Mouse (Mus musculus) heart, adult 2 months (tissue): ENCODE data around the gene Pakap. TPM values are rescaled to one million over a fixed set of nuclear protein-coding genes. Genes with fewer than 3 reads are reported as not detected.

Experiments
- DNase-seq, 2 experiments: peaks; one replicate each; pipeline ENCODE4 v3.0.0; 2021
- H3K27ac ChIP-seq: fragments of 200-600 bp; 2 replicates; pipeline ENCODE4 v1.8.1; 2022
- H3K27me3 ChIP-seq: fragments of 200-500 bp; 2 replicates; pipeline ENCODE4 v1.6.1; 2012; ENCODE audit warnings: mild to moderate bottlenecking, low read length, inconsistent platforms, mixed read lengths; ENCODE audit not compliant: control insufficient read depth, insufficient read depth
- H3K36me3 ChIP-seq: fragments of 200-500 bp; 2 replicates; pipeline ENCODE4 v1.6.1; 2012; ENCODE audit warnings: low read length, inconsistent platforms; ENCODE audit not compliant: control insufficient read depth, insufficient read depth
- H3K4me1 ChIP-seq: fragments of 200-500 bp; 2 replicates; pipeline ENCODE4 v1.6.1; 2011; ENCODE audit warnings: low read length; ENCODE audit not compliant: control insufficient read depth, insufficient read depth
- H3K4me3 ChIP-seq: fragments of 200-600 bp; 2 replicates; pipeline ENCODE4 v1.8.1; 2022
- H3K79me2 ChIP-seq: fragments of 200-500 bp; replicated peaks from 2 replicates; pipeline ENCODE4 v1.6.1; 2012; ENCODE audit warnings: mild to moderate bottlenecking, inconsistent platforms, low read length, moderate library complexity, mixed read lengths; ENCODE audit not compliant: control insufficient read depth, insufficient read depth
- H3K9ac ChIP-seq: fragments of 200-500 bp; 2 replicates; pipeline ENCODE4 v1.6.1; 2012; ENCODE audit warnings: low read depth, mild to moderate bottlenecking, control low read depth, inconsistent platforms, low read length, mixed read lengths
- CTCF ChIP-seq: fragments of 200-600 bp; IDR thresholded peaks from 2 replicates; pipeline ENCODE4 v1.8.1; 2022; ENCODE audit warnings: antibody characterized with exemption, mild to moderate bottlenecking, moderate library complexity
- EP300 ChIP-seq: fragments of 200-500 bp; IDR thresholded peaks from 2 replicates; pipeline ENCODE4 v1.6.1; 2011; ENCODE audit warnings: low read depth, low read length, control low read depth; ENCODE audit not compliant: insufficient read depth
- POLR2A ChIP-seq: fragments of 200-500 bp; IDR thresholded peaks from 2 replicates; pipeline ENCODE4 v1.6.1; 2011; ENCODE audit warnings: mild to moderate bottlenecking, low read depth, low read length, control low read depth; ENCODE audit not compliant: insufficient read depth
- WGBS: fragments of 180-500 bp; shearing (Covaris S2); methylation state at CpG from one replicate; pipeline ENCODE4 v1.1.7; 2018; 5-methylcytosine and 5-hydroxymethylcytosine counted together
- intact Hi-C: fragments of 180-260 bp; cut with DNase I; formaldehyde crosslinking; loops from one replicate; pipeline ENCODE4 v1.15.1; 2025
- polyA plus RNA-seq: library from polyadenylated mRNA; depleted of rRNA; stranded (reverse); fragments of >200 nt; gene quantifications from 2 replicates; pipeline ENCODE4 v1.2.3, GENCODE M21; 2012
- total RNA-seq, 2 experiments: library from RNA; stranded (reverse); gene quantifications; 2 replicates each; pipeline ENCODE4 v1.2.3; 2021

Gene Pakap
- total and polyA plus RNA-seq, 3 experiments, result 3.3 to 35.2 (median 33.7) TPM

DNA sequence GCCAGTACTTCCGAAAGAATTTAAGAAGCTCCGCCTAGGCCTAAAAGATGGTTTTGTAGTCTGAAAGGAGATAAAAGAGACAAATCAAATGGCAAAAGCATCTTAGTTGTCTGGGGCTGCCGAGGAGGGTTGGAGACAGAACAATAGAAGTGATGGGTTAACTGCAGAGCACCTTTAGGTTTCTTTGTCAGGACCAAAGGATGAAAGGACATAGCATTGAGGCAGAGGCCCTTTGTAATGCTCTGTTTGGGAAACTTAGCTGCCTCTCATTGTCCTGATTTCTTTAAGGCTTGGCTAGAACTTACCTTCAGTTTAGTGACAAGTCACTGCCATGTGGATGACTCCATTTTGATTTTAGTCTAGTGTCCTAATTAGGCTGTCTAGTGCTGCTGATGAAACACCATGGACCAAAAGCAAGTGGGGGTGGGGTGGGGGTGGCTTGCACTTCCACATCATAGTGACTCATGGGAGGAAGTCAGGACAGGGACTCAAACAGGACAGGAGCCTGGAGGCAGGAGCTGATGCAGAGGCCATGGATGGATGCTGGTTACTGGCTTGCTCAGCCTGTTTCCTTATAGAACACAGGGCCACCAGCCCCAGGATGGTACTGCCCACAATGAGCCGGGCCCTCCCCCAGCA, 202.3 kb downstream of the Pakap start:
- H3K27ac ChIP-seq, result no peak overlapping the region; the same call in 1 of the 2 replicates

DNA sequence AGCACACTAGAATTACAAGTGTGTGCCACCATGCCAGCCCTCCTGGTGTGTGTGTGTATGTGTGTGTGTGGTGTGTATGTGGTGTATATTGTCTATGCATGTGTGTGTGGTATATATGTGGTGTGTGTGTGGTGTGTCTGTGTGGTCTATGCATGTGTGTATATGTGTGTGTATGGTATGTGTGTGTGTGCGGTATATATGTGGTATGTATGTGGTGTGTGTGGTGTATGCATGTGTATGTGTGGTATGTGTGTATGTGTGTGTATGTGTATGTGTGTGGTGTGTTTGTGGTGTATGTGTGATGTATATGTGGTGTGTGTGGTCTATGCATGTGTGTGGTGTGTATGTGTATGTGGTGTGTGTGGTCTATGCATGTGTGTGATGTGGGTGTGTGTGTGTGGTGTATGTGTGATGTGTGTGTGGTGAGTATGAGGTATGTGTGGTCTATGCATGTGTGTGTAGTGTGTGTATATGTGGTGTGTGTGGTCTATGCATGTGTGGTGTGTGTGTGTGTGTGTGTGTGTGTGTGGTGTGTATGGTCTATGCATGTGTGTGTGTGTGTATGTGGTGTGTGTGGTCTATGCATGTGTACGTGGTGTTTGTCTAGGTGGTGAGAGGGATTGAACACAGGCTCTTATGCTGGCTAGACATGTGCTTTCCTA, 203.7 kb downstream of the Pakap start:
- peaks cover 7% of the 10 kb centered on the region for H3K4me1 ChIP-seq

More for the DNA sequence above, 202.3 kb downstream of the Pakap start:
- Histone ChIP-seq H3K9ac (no peak overlapping the region), H3K27me3 (no peaks in the 10 kb centered on the region), H3K79me2 (peaks cover 5% of the 10 kb centered on the region), H3K36me3 (peaks cover 2% of the 10 kb centered on the region), H3K4me1 (peaks cover 14% of the 10 kb centered on the region), H3K4me3 (no peak overlapping the region)
- intact Hi-C loops, result no loop called here
- no peak for TF ChIP-seq POLR2A
- WGBS, result 86% methylated on average over 4 of the region's 4 CpGs
- DNase-seq, result no peak

DNA sequence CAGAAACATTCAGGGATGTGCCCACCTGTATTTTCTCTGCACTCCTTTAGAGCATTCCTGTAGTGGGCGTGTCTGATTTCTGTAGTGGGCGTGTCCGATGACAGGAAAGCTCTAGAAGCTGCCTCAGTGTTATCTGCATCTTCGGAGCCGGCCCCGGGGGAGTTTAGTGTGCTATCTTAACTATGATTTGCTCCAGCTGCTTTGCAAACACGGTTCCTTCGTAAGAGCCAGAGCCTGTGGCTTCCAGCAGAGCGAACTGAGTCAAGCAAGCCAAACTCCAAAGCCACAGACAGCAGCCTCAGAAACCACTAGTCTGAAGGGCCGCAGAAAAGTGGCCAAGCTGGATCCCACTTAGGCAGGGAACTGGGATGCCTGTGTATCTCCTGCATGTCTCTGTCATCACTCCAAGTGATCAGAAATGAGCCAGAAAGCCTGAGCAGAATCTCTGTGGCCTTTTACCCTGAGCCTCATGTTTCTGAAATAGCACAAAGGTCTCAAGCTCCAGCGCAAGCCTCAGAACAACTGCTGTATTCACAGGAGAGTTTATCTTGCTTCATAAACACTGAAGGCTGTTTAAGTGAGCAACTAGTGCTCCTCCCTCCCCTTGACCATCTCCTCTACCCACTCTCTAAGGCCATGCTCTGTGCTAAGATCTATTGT, 205.0 kb downstream of the Pakap start:
- H3K4me1 ChIP-seq, result peaks cover 5% of the 10 kb centered on the region
- H3K27ac ChIP-seq, result peak overlapping the region; percentile 12
- H3K79me2 ChIP-seq, result peaks cover 5% of the 10 kb centered on the region
- TF ChIP-seq POLR2A (no peak), CTCF (no peak), EP300 (0 out of 2 replicates have a peak, but pooled peaks have one; percentile 29)
- no peaks in the 10 kb centered on the region; the same call in 1 of the 2 replicates for H3K36me3 ChIP-seq
- intact Hi-C loops, result no loop called here
- no peak overlapping the region for H3K9ac ChIP-seq
- WGBS, result 26% methylated on average over 11 of the region's 11 CpGs
- H3K4me3 ChIP-seq, result no peak overlapping the region
- H3K27me3 ChIP-seq, result no peaks in the 10 kb centered on the region
- DNase-seq, result peak; percentile 65 to 78

More for the DNA sequence above, 203.7 kb downstream of the Pakap start:
- intact Hi-C loops, result no loop called here
- H3K36me3 ChIP-seq, result no peaks in the 10 kb centered on the region; the same call in 1 of the 2 replicates
- no peak overlapping the region for H3K4me3 ChIP-seq
- WGBS, result 90% methylated on average over 2 of the region's 2 CpGs
- TF ChIP-seq EP300 (no peak), CTCF (no peak), POLR2A (no peak)
- H3K27ac ChIP-seq, result no peak overlapping the region
- H3K27me3 ChIP-seq, result no peaks in the 10 kb centered on the region
- peaks cover 5% of the 10 kb centered on the region for H3K79me2 ChIP-seq
- no peak for DNase-seq
- no peak overlapping the region for H3K9ac ChIP-seq

DNA sequence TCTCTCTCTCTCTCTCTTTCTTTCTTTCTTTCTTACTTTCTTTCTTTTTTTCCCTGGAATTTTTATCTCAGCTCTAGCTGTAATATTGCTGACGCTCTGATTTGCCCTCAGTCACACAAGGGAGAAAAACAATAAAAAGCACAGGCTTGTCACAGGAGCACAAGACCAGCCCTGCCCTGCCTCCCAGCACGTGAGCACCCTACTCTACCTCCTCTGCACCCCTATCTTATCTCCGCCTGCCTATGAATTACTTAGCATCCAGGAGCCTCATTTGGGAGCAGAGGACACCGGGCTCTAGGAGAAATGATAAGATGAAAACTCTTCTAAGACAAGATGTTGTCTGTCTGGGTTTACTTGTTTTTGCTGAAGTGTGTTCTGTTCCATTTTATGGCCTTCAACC, 206.5 kb downstream of the Pakap start:
- intact Hi-C loops, result no loop called here
- Histone ChIP-seq H3K4me3 (no peak overlapping the region), H3K27ac (no peak overlapping the region), H3K9ac (no peak overlapping the region), H3K36me3 (no peaks in the 10 kb centered on the region; the same call in 1 of the 2 replicates), H3K4me1 (peaks cover 5% of the 10 kb centered on the region), H3K79me2 (peaks cover 5% of the 10 kb centered on the region), H3K27me3 (no peaks in the 10 kb centered on the region)
- WGBS, result 68% methylated on average over 4 of the region's 4 CpGs
- DNase-seq, result no peak
- TF ChIP-seq EP300, result no peak
- TF ChIP-seq CTCF, result no peak
- TF ChIP-seq POLR2A, result no peak

DNA sequence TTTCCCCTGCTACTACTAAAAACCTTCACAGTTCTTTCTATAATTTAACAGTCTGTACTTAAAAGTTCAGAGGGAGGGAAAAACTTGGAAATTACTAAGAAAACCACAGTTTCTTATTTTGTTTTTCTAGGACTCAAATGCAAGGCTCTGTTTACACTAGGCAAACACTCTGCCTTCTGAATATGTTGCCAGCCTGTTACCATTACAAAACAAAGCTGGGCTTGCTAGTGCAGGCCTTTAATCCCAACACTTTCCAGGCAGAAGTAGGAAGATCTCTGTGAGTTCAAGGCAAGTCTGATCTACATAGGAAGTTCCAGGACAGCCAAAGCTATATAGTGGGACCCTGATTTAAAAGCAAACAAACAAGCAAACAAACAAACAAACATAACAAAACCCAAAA, 207.6 kb downstream of the Pakap start:
- no peak for DNase-seq
- Histone ChIP-seq H3K4me3 (no peak overlapping the region), H3K79me2 (peaks cover 5% of the 10 kb centered on the region), H3K36me3 (no peaks in the 10 kb centered on the region; the same call in 1 of the 2 replicates), H3K4me1 (peaks cover 5% of the 10 kb centered on the region), H3K9ac (no peak overlapping the region), H3K27ac (no peak overlapping the region), H3K27me3 (no peaks in the 10 kb centered on the region)
- TF ChIP-seq EP300 (no peak), CTCF (no peak), POLR2A (no peak)
- intact Hi-C loops, result no loop called here
